Mouse (Mus musculus): Measurements from ENCODE around the gene Gm49396.

- TF ChIP-seq CTCF (IDR thresholded peaks at IDR 0.05; ENCODE audit: insufficient read depth, low read depth, low read length) (no peak), POLR2A (IDR thresholded peaks at IDR 0.05; ENCODE audit: insufficient read depth, low read depth, low read length) (no peak)
Measured at GRCm38 (mm10) chr7:30556894-30557536, 6.1 kb upstream of the Gm49396 start.

Measured in olfactory bulb, adult 2 months (tissue).